Mouse (Mus musculus) embryonic fibroblast, embryonic 13.5 days (primary cell): ENCODE measurements at regions not wholly inside any gene's neighbourhood (a gene's known extent, or its start where the extent isn't known, plus 50 kb on each side); places are given as distances from the start of the nearest gene placed in this dataset.
A peak's percentile ranks its signal among the peaks of the same experiment; 100 is the strongest.

Experiments used
- CTCF ChIP-seq: IDR thresholded peaks from 2 replicates; pipeline ENCODE4 v1.5.1; 2011; ENCODE audit warnings: mild to moderate bottlenecking, control low read depth, low read length, moderate library complexity, borderline replicate concordance; ENCODE audit not compliant: insufficient read depth
- POLR2A ChIP-seq: IDR thresholded peaks from 2 replicates; pipeline ENCODE4 v1.6.1; 2011; ENCODE audit warnings: low read depth, mild to moderate bottlenecking, control low read depth, low read length, moderate library complexity

DNA sequence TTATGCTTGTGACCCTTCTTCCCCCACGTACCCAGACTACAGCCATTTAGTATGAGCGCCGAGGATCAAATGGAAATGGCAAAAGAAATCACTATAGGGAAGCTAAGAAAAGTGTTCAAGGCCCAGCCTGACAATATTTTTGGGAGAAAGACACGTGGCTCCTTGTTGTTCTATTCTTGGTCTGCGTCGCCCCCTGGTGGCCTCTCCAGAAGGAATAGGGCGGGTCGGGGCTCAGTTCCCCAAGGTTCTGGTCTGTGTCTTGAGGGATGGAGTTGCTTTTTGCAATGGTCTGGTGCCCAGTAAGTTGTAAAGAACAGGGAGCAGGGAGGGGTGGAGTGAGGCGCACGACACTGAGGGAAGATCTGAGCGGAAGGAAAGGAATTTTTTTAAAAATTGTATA lies 264.4 kb upstream of the Nfe2l3 start:
- TF ChIP-seq CTCF (peak; percentile 56; the same call in 1 of the 2 replicates), POLR2A (no peak; the same call in 1 of the 2 replicates)
